Mouse (Mus musculus): ENCODE data around the gene Sipa1l1. TPM values are rescaled to one million over a fixed set of nuclear protein-coding genes. Genes with fewer than 3 reads are reported as not detected.
"Not testable (repeated sequence)": the region's sequence is repeated elsewhere in the genome, so short reads cannot be mapped to it uniquely, and the experiment has no call there.

Sipa1l1 gene
- total and polyA plus RNA-seq, 3 experiments, result 13.6 to 36.7 (median 23.6) TPM

- DNase-seq (ENCODE audit: extremely low read depth); H3K4me3 ChIP-seq (replicated peaks in 1 of 3; ENCODE audit: low read depth in 2 of 3, low read length in 2 of 3, poor library complexity in 1 of 3); H3K36me3 ChIP-seq (replicated peaks in 1 of 2; ENCODE audit: control insufficient read depth in 1 of 2, insufficient read depth in 1 of 2, low read length in 1 of 2); H3K79me2 ChIP-seq (replicated peaks; ENCODE audit: control insufficient read depth, extremely low read depth, insufficient read depth, poor library complexity, severe bottlenecking); H3K27me3 ChIP-seq (replicated peaks); in situ Hi-C loops (cut with MboI; ENCODE audit: low pct_ligation_motif_present, low pct_unique_long_range_greater_than_20kb, low sequenced_read_pairs); dilution Hi-C loops (cut with MboI; ENCODE audit: extremely low pct_ligation_motif_present, extremely low pct_unique_long_range_greater_than_20kb, low sequenced_read_pairs); H3K27ac ChIP-seq (ENCODE audit: insufficient read depth, low read depth); H3K4me1 ChIP-seq (ENCODE audit: control insufficient read depth in 1 of 2, insufficient read depth in 2 of 2); H3K9ac ChIP-seq (ENCODE audit: insufficient read depth, low read depth); H3K9me3 ChIP-seq (replicated peaks; ENCODE audit: low read length); H3K4me2 ChIP-seq (ENCODE audit: insufficient read depth, low read depth, poor library complexity, severe bottlenecking): not testable (repeated sequence)
- peak; percentile 54; the same call in 1 of the 2 replicates for TF ChIP-seq ZNF384 (IDR thresholded peaks at IDR 0.05; ENCODE audit: low read depth, low read length)
Measured at GRCm38 (mm10) chr12:82480425-82480824, 311.3 kb downstream of the Sipa1l1 start.

DNA sequence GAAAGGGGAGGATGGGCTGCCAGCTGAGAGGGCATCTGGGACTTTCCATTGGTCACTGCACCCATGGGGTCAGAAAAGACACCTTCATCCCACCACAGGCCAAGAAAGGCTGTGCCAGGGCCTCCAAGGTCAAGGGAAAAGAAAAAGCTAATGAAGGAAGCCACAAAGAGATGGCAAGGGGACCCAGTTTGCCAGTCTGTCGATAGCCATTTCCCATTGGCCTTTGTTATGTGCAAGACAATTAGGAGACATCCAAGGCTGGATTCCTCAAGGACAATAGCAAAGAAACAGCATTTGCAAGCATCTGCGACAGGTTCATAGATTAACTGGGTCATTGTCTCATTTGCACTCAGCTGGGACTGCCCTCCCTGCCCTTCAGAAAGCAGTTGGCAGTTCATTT, 316.3 kb downstream of the Sipa1l1 start:
- H3K27ac ChIP-seq (ENCODE audit: insufficient read depth, low read depth), result no peak overlapping the region
- in situ Hi-C loops (cut with MboI; ENCODE audit: low pct_ligation_motif_present, low pct_unique_long_range_greater_than_20kb, low sequenced_read_pairs), result no loop called here
- H3K27me3 ChIP-seq (replicated peaks), result no peaks in the 10 kb centered on the region
- no peak overlapping the region for H3K9ac ChIP-seq (ENCODE audit: insufficient read depth, low read depth)
- no peak overlapping the region for H3K4me3 ChIP-seq (replicated peaks in 1 of 3; ENCODE audit: low read depth in 2 of 3, low read length in 2 of 3, poor library complexity in 1 of 3)
- dilution Hi-C loops (cut with MboI; ENCODE audit: extremely low pct_ligation_motif_present, extremely low pct_unique_long_range_greater_than_20kb, low sequenced_read_pairs), result no loop called here
- no peaks in the 10 kb centered on the region for H3K36me3 ChIP-seq (replicated peaks in 1 of 2; ENCODE audit: control insufficient read depth in 1 of 2, insufficient read depth in 1 of 2, low read length in 1 of 2)
- peaks cover 5% of the 10 kb centered on the region for H3K9me3 ChIP-seq (replicated peaks; ENCODE audit: low read length)
- H3K4me2 ChIP-seq (ENCODE audit: insufficient read depth, low read depth, poor library complexity, severe bottlenecking), result no peak overlapping the region
- no peaks in the 10 kb centered on the region for H3K79me2 ChIP-seq (replicated peaks; ENCODE audit: control insufficient read depth, extremely low read depth, insufficient read depth, poor library complexity, severe bottlenecking)
- H3K4me1 ChIP-seq (ENCODE audit: control insufficient read depth in 1 of 2, insufficient read depth in 2 of 2), result peaks cover 3 to 11% of the 10 kb centered on the region in 2 experiments; a peak in 2 of 4 replicates
- DNase-seq (ENCODE audit: extremely low read depth), result no peak
- TF ChIP-seq BHLHE40 (IDR thresholded peaks at IDR 0.05; ENCODE audit: low read depth, low read length) (no peak), ZKSCAN1 (IDR thresholded peaks at IDR 0.05; ENCODE audit: borderline replicate concordance, low read depth, low read length) (no peak), E2F4 (IDR thresholded peaks at IDR 0.05; ENCODE audit: insufficient replicate concordance, low read depth, low read length) (no peak), HCFC1 (IDR thresholded peaks at IDR 0.05; ENCODE audit: low read depth, low read length) (no peak), CHD1 (IDR thresholded peaks at IDR 0.05; ENCODE audit: low read depth, low read length) (no peak), NRF1 (IDR thresholded peaks at IDR 0.05; ENCODE audit: low read depth, low read length) (no peak), USF1 (IDR thresholded peaks at IDR 0.05; ENCODE audit: low read depth, low read length) (no peak), PAX5 (IDR thresholded peaks at IDR 0.05; ENCODE audit: low read length) (no peak), MXI1 (IDR thresholded peaks at IDR 0.05; ENCODE audit: low read depth, low read length) (no peak), MYC (IDR thresholded peaks at IDR 0.05; ENCODE audit: low read depth, low read length) (no peak), MAFK (IDR thresholded peaks at IDR 0.05; ENCODE audit: insufficient replicate concordance, low read length) (no peak), ELF1 (IDR thresholded peaks at IDR 0.05; ENCODE audit: low read depth, low read length) (no peak)
